Mouse (Mus musculus): ENCODE results near the gene Sik2.

DNA sequence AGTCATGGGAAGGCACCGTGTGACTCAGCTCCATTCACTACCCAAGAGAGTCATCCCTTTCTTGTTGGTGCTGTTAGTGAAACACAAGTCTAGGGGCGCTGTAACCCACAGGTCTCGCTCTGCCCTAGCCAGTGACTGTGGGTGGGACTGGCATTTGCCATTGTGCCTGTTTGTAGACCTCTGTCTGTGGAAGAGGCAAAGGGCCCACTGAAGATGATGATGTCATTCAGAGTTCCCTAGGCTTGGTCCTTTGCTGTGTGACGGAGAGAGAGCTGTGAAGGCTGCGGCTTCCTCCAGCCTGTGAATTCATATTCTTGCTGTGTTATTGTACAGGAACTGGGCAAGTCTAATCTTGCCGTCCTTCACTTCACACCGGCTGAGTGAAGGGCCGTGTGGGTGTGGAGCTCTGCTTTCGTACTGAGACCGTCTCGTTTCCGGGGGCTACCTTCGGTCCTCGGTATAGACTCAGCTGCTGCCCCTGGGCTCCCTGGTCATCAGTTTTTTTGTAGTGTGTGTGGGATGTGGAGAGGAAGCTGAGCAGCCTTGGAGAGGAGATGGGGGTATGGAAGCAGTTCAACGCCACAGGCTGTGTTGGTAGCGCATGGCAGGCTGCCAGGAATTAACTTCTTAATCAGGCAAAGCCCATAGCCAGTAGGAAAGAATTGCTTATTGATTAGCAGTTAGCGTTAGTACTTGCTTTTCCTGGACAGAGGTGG, 156.1 kb downstream of the Sik2 start:
- TF ChIP-seq CTCF (IDR thresholded peaks at IDR 0.05; ENCODE audit: low read depth, low read length) (no peak), POLR2A (IDR thresholded peaks at IDR 0.05; ENCODE audit: insufficient read depth, low read length) (no peak), EP300 (IDR thresholded peaks at IDR 0.05; ENCODE audit: insufficient read depth, low read depth, low read length) (no peak)

All from ES-Bruce4 (cell line).